Mouse (Mus musculus) forebrain, embryonic 11.5 days (tissue): ENCODE data around the gene Prrg2. TPM values are rescaled to one million over a fixed set of nuclear protein-coding genes. Genes with fewer than 3 reads are reported as not detected.
"Not testable (repeated sequence)": the region's sequence is repeated elsewhere in the genome, so short reads cannot be mapped to it uniquely, and the experiment has no call there.

Experiments used
- ATAC-seq: fragments of 200-750 bp; cut with Nextera tagmentation; replicated peaks from 2 replicates; pipeline ENCODE4 v1.8.0; 2017; ENCODE audit warnings: moderate TSS enrichment; ENCODE audit not compliant: low FRiP score
- DNase-seq: peaks from one replicate; pipeline ENCODE4 v3.0.0-alpha.2; 2017; ENCODE audit warnings: low spot score
- H3K27ac ChIP-seq: fragments of 300-500 bp; sonication (generic); 2 replicates; pipeline ENCODE4 v1.5.1; 2014; ENCODE audit warnings: low read depth, low read length
- H3K27me3 ChIP-seq: fragments of 300-500 bp; sonication (generic); 2 replicates; pipeline ENCODE4 v1.6.1; 2014; ENCODE audit warnings: mild to moderate bottlenecking, low read length, mixed read lengths; ENCODE audit not compliant: control insufficient read depth, insufficient read depth
- H3K36me3 ChIP-seq: fragments of 300-500 bp; sonication (generic); 2 replicates; pipeline ENCODE4 v1.6.1; 2014; ENCODE audit warnings: mild to moderate bottlenecking, low read length, moderate library complexity, mixed read lengths; ENCODE audit not compliant: control insufficient read depth, insufficient read depth
- H3K4me1 ChIP-seq: fragments of 300-500 bp; sonication (generic); replicated peaks from 2 replicates; pipeline ENCODE4 v1.6.1; 2014; ENCODE audit warnings: low read length, mixed read lengths; ENCODE audit not compliant: control insufficient read depth, insufficient read depth
- H3K4me2 ChIP-seq: fragments of 300-500 bp; sonication (generic); 2 replicates; pipeline ENCODE4 v1.6.1; 2014; ENCODE audit warnings: low read depth, mild to moderate bottlenecking, low read length, moderate library complexity, mixed read lengths; ENCODE audit not compliant: severe bottlenecking
- H3K4me3 ChIP-seq: fragments of 300-500 bp; sonication (generic); 2 replicates; pipeline ENCODE4 v1.5.1; 2014; ENCODE audit warnings: low read depth, low read length
- H3K9ac ChIP-seq: fragments of 300-500 bp; sonication (generic); 2 replicates; pipeline ENCODE4 v1.6.1; 2014; ENCODE audit warnings: low read length
- H3K9me3 ChIP-seq: fragments of 300-500 bp; sonication (generic); 2 replicates; pipeline ENCODE4 v1.6.1; 2016; ENCODE audit warnings: low read length, mixed read lengths; ENCODE audit not compliant: control insufficient read depth
- WGBS: fragments of 180-500 bp; shearing (Covaris S2); extraction: QIAGEN DNeasy Blood & Tissue Kit; methylation state at CpG from one replicate; pipeline ENCODE4 v1.1.7; 2014; 5-methylcytosine and 5-hydroxymethylcytosine counted together
- polyA plus RNA-seq: library from polyadenylated mRNA; unstranded; fragments of >200 nt; fragmentation: Nextera tagmentation; extraction: Ambion mirVana; gene quantifications from 2 replicates; pipeline ENCODE4 v1.2.1, GENCODE M21; 2014

Prrg2 gene
- 14.2 and 18.4 TPM in 2 replicates for polyA plus RNA-seq

- no peaks in the 10 kb centered on the region for H3K36me3 ChIP-seq
- ATAC-seq (peak; percentile 87), DNase-seq (peak; percentile 95)
- H3K27me3 ChIP-seq: no peaks in the 10 kb centered on the region
- H3K27ac ChIP-seq: peak within 1 kb of the TSS; percentile 66
- peak within 1 kb of the TSS; percentile 51 for H3K4me2 ChIP-seq
- WGBS: under 1% methylated on average over 31 of the region's 31 CpGs
- H3K4me3 ChIP-seq: peak within 1 kb of the TSS; percentile 69
- H3K4me1 ChIP-seq: peaks cover 15% of the 10 kb centered on the region
- peak within 1 kb of the TSS; percentile 71 for H3K9ac ChIP-seq
- H3K9me3 ChIP-seq: no peaks in the 10 kb centered on the region
These were observed at the start of gene Prrg2, which contains the start of gene Nosip for GRCm38 (mm10) chr7:45062239-45062835. TSS of gene Prrg2 (minus strand) at chr7:45062677. TSS of gene Nosip (plus strand) at chr7:45062429.

GRCm38 (mm10) chr7:45111940-45112339 is 49.5 kb upstream of the Prrg2 start:
- no peak overlapping the region for H3K27ac ChIP-seq
- 57% methylated on average over 2 of the region's 2 CpGs for WGBS

GRCm38 (mm10) chr7:45110089-45110488 is 47.6 kb upstream of the Prrg2 start:
- H3K27me3 ChIP-seq, H3K9me3 ChIP-seq, H3K27ac ChIP-seq, H3K4me2 ChIP-seq, H3K9ac ChIP-seq, H3K4me3 ChIP-seq, ATAC-seq, H3K4me1 ChIP-seq, H3K36me3 ChIP-seq, DNase-seq: not testable (repeated sequence)
- 82% methylated on average over 4 of the region's 4 CpGs for WGBS

More at GRCm38 (mm10) chr7:45111940-45112339, 49.5 kb upstream of the Prrg2 start:
- Histone ChIP-seq H3K27me3 (no peaks in the 10 kb centered on the region), H3K36me3 (no peaks in the 10 kb centered on the region), H3K9ac (no peak overlapping the region), H3K4me2 (no peak overlapping the region), H3K4me3 (no peak overlapping the region), H3K9me3 (no peaks in the 10 kb centered on the region), H3K4me1 (no peaks in the 10 kb centered on the region)
- DNase-seq: no peak
- ATAC-seq: no peak

- DNase-seq (no peak), ATAC-seq (no peak)
- Histone ChIP-seq H3K27ac (no peak overlapping the region), H3K4me1 (no peaks in the 10 kb centered on the region), H3K9me3 (no peaks in the 10 kb centered on the region), H3K4me2 (no peak overlapping the region), H3K36me3 (no peaks in the 10 kb centered on the region), H3K9ac (no peak overlapping the region), H3K27me3 (no peaks in the 10 kb centered on the region), H3K4me3 (no peak overlapping the region)
- WGBS: 70% methylated on average over 5 of the region's 5 CpGs
These were observed 44.7 kb upstream of the Prrg2 start for GRCm38 (mm10) chr7:45107052-45107645.

GRCm38 (mm10) chr7:45106441-45106840 is 44.0 kb upstream of the Prrg2 start:
- Histone ChIP-seq H3K27ac (no peak overlapping the region), H3K4me2 (no peak overlapping the region), H3K27me3 (no peaks in the 10 kb centered on the region), H3K9ac (no peak overlapping the region; the same call in 1 of the 2 replicates), H3K4me3 (no peak overlapping the region), H3K9me3 (no peaks in the 10 kb centered on the region), H3K36me3 (no peaks in the 10 kb centered on the region), H3K4me1 (no peaks in the 10 kb centered on the region)
- no peak for ATAC-seq
- DNase-seq: no peak
- WGBS: 44% methylated on average over 6 of the region's 6 CpGs

GRCm38 (mm10) chr7:45105491-45105890 is 43.0 kb upstream of the Prrg2 start:
- H3K4me3 ChIP-seq: no peak overlapping the region
- H3K27ac ChIP-seq: no peak overlapping the region
- DNase-seq (no peak), ATAC-seq (no peak)
- H3K4me1 ChIP-seq: no peaks in the 10 kb centered on the region
- no peaks in the 10 kb centered on the region for H3K36me3 ChIP-seq
- no peak overlapping the region for H3K4me2 ChIP-seq
- no peaks in the 10 kb centered on the region for H3K27me3 ChIP-seq
- 82% methylated on average over 8 of the region's 8 CpGs for WGBS
- H3K9ac ChIP-seq: no peak overlapping the region
- H3K9me3 ChIP-seq: no peaks in the 10 kb centered on the region

- ATAC-seq: no peak
- Histone ChIP-seq H3K36me3 (no peaks in the 10 kb centered on the region), H3K27me3 (no peaks in the 10 kb centered on the region), H3K9me3 (no peaks in the 10 kb centered on the region), H3K4me1 (no peaks in the 10 kb centered on the region), H3K4me2 (no peak overlapping the region), H3K4me3 (no peak overlapping the region), H3K9ac (no peak overlapping the region), H3K27ac (no peak overlapping the region)
- DNase-seq: no peak
- 84% methylated on average over 5 of the region's 5 CpGs for WGBS
These were observed 42.5 kb upstream of the Prrg2 start for GRCm38 (mm10) chr7:45104941-45105340.

GRCm38 (mm10) chr7:45103652-45104180 is 41.2 kb upstream of the Prrg2 start, which contains the start of gene Fcgrt:
TSS of gene Fcgrt (minus strand) at chr7:45103851.
- no peak within 1 kb of the TSS for H3K27ac ChIP-seq
- H3K4me2 ChIP-seq: no peak within 1 kb of the TSS
- no peak for ATAC-seq
- WGBS: 76% methylated on average over 7 of the region's 7 CpGs
- no peaks in the 10 kb centered on the region for H3K36me3 ChIP-seq
- H3K4me1 ChIP-seq: no peaks in the 10 kb centered on the region
- H3K27me3 ChIP-seq: no peaks in the 10 kb centered on the region
- H3K4me3 ChIP-seq: no peak within 1 kb of the TSS
- no peak for DNase-seq
- no peaks in the 10 kb centered on the region for H3K9me3 ChIP-seq
- no peak within 1 kb of the TSS for H3K9ac ChIP-seq
